Mouse (Mus musculus) myocyte (in vitro differentiated cells): ENCODE measurements around the gene Olfr695. TPM values are rescaled to one million over a fixed set of nuclear protein-coding genes. Genes with fewer than 3 reads are reported as not detected.
"Not testable (repeated sequence)": the region's sequence is repeated elsewhere in the genome, so short reads cannot be mapped to it uniquely, and the experiment has no call there.

Source experiments
- H3K27me3 ChIP-seq: one replicate; pipeline ENCODE4 v1.6.1; 2011; ENCODE audit not compliant: control insufficient read depth, insufficient read depth, insufficient read length
- H3K36me3 ChIP-seq: one replicate; pipeline ENCODE4 v1.6.1; 2011; ENCODE audit not compliant: control insufficient read depth, insufficient read depth
- H3K4me2 ChIP-seq: one replicate; pipeline ENCODE4 v1.6.1; 2011; ENCODE audit warnings: low read depth, control low read depth
- H3K4me3 ChIP-seq: one replicate; pipeline ENCODE4 v1.5.1; 2011; ENCODE audit warnings: mild to moderate bottlenecking, control low read depth, moderate library complexity
- H3K79me2 ChIP-seq: one replicate; pipeline ENCODE4 v1.6.1; 2011; ENCODE audit not compliant: control insufficient read depth, insufficient read depth
- H3ac ChIP-seq: one replicate; pipeline ENCODE4 v1.6.1; 2011; ENCODE audit not compliant: control insufficient read depth, insufficient read length
- CEBPB ChIP-seq: IDR thresholded peaks from 2 replicates; pipeline ENCODE4 v1.6.1; 2011; ENCODE audit warnings: mild to moderate bottlenecking, moderate library complexity; ENCODE audit not compliant: poor library complexity, insufficient read depth, severe bottlenecking
- E2F4 ChIP-seq: IDR thresholded peaks from one replicate; pipeline ENCODE4 v1.6.1; 2011; ENCODE audit warnings: mild to moderate bottlenecking, control low read depth, moderate library complexity; ENCODE audit not compliant: insufficient read depth
- MAX ChIP-seq: IDR thresholded peaks from one replicate; pipeline ENCODE4 v1.6.1; 2011; ENCODE audit warnings: low read depth, mild to moderate bottlenecking, control low read depth
- MYOD1 ChIP-seq, 3 experiments: IDR thresholded peaks; one replicate each; pipeline ENCODE4 v1.6.1; 2011; ENCODE audit warnings: control low read depth in 2 of 3, low read depth in 2 of 3, mild to moderate bottlenecking in 2 of 3, moderate library complexity in 1 of 3; ENCODE audit not compliant: insufficient read length in 2 of 3, control insufficient read depth in 1 of 3
- MYOG ChIP-seq, 3 experiments: IDR thresholded peaks; one replicate each; pipeline ENCODE4 v1.6.1; 2011; ENCODE audit warnings: control low read depth in 2 of 3, low read depth in 2 of 3, mild to moderate bottlenecking in 2 of 3; ENCODE audit not compliant: insufficient read length in 2 of 3, control insufficient read depth in 1 of 3, insufficient read depth in 1 of 3
- POLR2A ChIP-seq: IDR thresholded peaks from one replicate; pipeline ENCODE4 v1.6.1; 2011; ENCODE audit warnings: low read depth, mild to moderate bottlenecking, control low read depth, moderate library complexity; ENCODE audit not compliant: insufficient read length
- POLR2AphosphoS2 ChIP-seq: IDR thresholded peaks from one replicate; pipeline ENCODE4 v1.6.1; 2011; ENCODE audit warnings: low read depth, control low read depth; ENCODE audit not compliant: insufficient read length
- REST ChIP-seq: IDR thresholded peaks from one replicate; pipeline ENCODE4 v1.6.1; 2011; ENCODE audit warnings: mild to moderate bottlenecking, control low read depth, moderate library complexity; ENCODE audit not compliant: insufficient read depth, insufficient read length
- SRF ChIP-seq: IDR thresholded peaks from one replicate; pipeline ENCODE4 v1.6.1; 2011; ENCODE audit warnings: low read depth; ENCODE audit not compliant: control insufficient read depth, insufficient read length
- TCF12 ChIP-seq: IDR thresholded peaks from one replicate; pipeline ENCODE4 v1.6.1; 2011; ENCODE audit warnings: mild to moderate bottlenecking, control low read depth; ENCODE audit not compliant: poor library complexity, insufficient read depth, severe bottlenecking
- TCF3 ChIP-seq: IDR thresholded peaks from one replicate; pipeline ENCODE4 v1.6.1; 2011; ENCODE audit warnings: low read depth, control low read depth; ENCODE audit not compliant: insufficient read length
- USF1 ChIP-seq: IDR thresholded peaks from one replicate; pipeline ENCODE4 v1.6.1; 2011; ENCODE audit warnings: low read depth, mild to moderate bottlenecking, control low read depth, moderate library complexity
- polyA plus RNA-seq: library from polyadenylated mRNA; unstranded; fragments of >200 nt; fragmentation: generic; extraction: Trizol; gene quantifications from one replicate; pipeline ENCODE4 v1.2.1, GENCODE M21; 2012; ENCODE audit warnings: missing spikeins

The Olfr695 gene
- not detected for polyA plus RNA-seq

GRCm38 (mm10) chr7:106716296-106716695, at the start of gene Olfr695:
Gene Olfr695 (minus strand): TSS chr7:106716396.
- Histone ChIP-seq H3K27me3 (no peaks in the 10 kb centered on the region), H3K4me3 (no peak within 1 kb of the TSS), H3K4me2 (no peak within 1 kb of the TSS), H3K79me2 (no peaks in the 10 kb centered on the region), H3K36me3 (no peaks in the 10 kb centered on the region), H3ac (no peak within 1 kb of the TSS)
- TF ChIP-seq TCF3, result no peak
- no peak for TF ChIP-seq POLR2AphosphoS2
- no peak for TF ChIP-seq MAX
- TF ChIP-seq REST, result no peak
- TF ChIP-seq MYOG (IDR thresholded peaks at IDR 0.05; ENCODE audit: control insufficient read depth in 1 of 3, insufficient read depth in 1 of 3, insufficient read length in 2 of 3, low read depth in 2 of 3), result no peak
- no peak for TF ChIP-seq POLR2A
- TF ChIP-seq SRF, result no peak
- no peak for TF ChIP-seq CEBPB
- TF ChIP-seq TCF12, result no peak
- TF ChIP-seq MYOD1 (IDR thresholded peaks at IDR 0.05; ENCODE audit: control insufficient read depth in 1 of 3, insufficient read length in 2 of 3, low read depth in 2 of 3), result no peak
- no peak for TF ChIP-seq E2F4
- TF ChIP-seq USF1, result no peak

DNA sequence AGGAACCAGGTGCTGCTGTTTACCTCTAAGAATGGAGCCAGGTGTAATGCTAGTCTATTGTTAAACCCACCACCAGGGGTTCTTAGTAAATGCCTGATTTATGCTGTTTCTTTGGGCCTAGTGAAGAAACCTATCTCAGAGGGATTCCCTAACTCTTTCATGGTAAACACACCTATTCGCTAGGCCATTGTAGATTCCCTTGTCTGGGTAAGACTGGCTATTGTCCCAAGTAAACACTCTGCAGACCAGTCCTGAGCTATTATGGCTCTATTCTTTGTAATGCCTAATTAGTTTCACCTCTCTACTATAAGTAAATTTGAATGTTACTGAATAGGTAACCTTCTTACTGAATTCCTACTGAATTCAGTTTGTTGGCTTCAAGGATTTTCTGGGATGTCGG, 44.8 kb upstream of the Olfr695 start:
- not testable (repeated sequence) for H3K36me3 ChIP-seq, H3ac ChIP-seq, H3K79me2 ChIP-seq, H3K27me3 ChIP-seq, H3K4me2 ChIP-seq, H3K4me3 ChIP-seq

GRCm38 (mm10) chr7:106758800-106759199, 42.6 kb upstream of the Olfr695 start:
- Histone ChIP-seq H3ac (no peak overlapping the region), H3K4me2 (no peak overlapping the region), H3K36me3 (no peaks in the 10 kb centered on the region), H3K27me3 (no peaks in the 10 kb centered on the region), H3K4me3 (no peak overlapping the region), H3K79me2 (no peaks in the 10 kb centered on the region)
- TF ChIP-seq MYOG (IDR thresholded peaks at IDR 0.05; ENCODE audit: control insufficient read depth in 1 of 3, insufficient read depth in 1 of 3, insufficient read length in 2 of 3, low read depth in 2 of 3) (no peak), E2F4 (no peak), CEBPB (no peak), REST (no peak), POLR2A (no peak), TCF3 (no peak), USF1 (no peak), POLR2AphosphoS2 (no peak), MAX (no peak), SRF (no peak), TCF12 (no peak), MYOD1 (IDR thresholded peaks at IDR 0.05; ENCODE audit: control insufficient read depth in 1 of 3, insufficient read length in 2 of 3, low read depth in 2 of 3) (no peak)

DNA sequence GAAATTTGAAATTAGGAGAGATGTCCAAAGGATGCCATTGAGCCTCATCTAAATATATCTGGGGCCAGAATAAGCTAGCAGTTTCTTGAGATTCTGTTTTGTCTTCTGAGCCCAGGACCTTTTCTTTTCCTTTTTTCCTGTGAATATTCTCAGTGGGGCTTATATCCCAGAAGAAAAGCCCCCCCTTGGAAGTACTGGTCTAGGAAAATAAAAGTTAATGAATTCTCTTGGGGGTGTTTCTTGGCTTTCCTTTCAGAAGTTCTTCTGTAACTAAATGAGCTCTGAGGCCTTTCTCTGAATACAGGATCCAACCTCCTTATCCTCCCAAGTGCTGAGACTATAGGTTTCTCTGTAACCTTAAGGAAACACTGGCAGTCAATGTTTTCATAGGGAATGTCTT, 39.1 kb upstream of the Olfr695 start, which contains the start of gene Olfr698:
Gene Olfr698 (minus strand): TSS at position 101 of the 400 bp plus-strand sequence.
- TF ChIP-seq USF1, result no peak
- TF ChIP-seq MYOD1 (IDR thresholded peaks at IDR 0.05; ENCODE audit: control insufficient read depth in 1 of 3, insufficient read length in 2 of 3, low read depth in 2 of 3), result no peak

GRCm38 (mm10) chr7:106745811-106746210, 29.6 kb upstream of the Olfr695 start:
- H3K36me3 ChIP-seq, result no peaks in the 10 kb centered on the region
- no peak overlapping the region for H3K4me3 ChIP-seq
- H3ac ChIP-seq, result no peak overlapping the region

More for the DNA sequence above, 39.1 kb upstream of the Olfr695 start, which contains the start of gene Olfr698:
- H3K36me3 ChIP-seq, result no peaks in the 10 kb centered on the region
- no peak within 1 kb of the TSS for H3ac ChIP-seq
- no peaks in the 10 kb centered on the region for H3K27me3 ChIP-seq
- H3K4me3 ChIP-seq, result no peak within 1 kb of the TSS
- H3K79me2 ChIP-seq, result no peaks in the 10 kb centered on the region
- H3K4me2 ChIP-seq, result no peak within 1 kb of the TSS

DNA sequence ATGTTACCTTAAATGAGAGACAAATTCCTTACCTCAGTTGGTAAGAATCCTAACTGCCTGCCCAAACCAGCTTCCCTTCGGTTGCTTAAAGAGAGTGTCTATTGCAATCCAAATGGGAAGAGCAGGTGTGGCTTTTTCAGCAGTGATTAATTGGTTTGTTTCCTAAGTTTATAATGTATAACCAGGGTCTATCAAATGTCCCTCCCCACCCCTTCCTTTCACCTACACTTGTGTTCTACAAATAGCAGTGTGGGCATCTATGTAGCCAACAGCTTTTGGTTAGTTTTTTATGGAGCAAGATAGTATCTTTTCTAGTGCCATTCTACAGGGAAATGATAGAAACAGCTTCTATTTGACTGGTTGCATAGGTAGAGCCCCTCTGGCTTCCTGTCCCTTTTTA, 26.1 kb upstream of the Olfr695 start, which contains the start of gene Olfr697:
Gene Olfr697 (minus strand): TSS at position 101 of the 400 bp plus-strand sequence.
- no peaks in the 10 kb centered on the region for H3K36me3 ChIP-seq
- no peaks in the 10 kb centered on the region for H3K27me3 ChIP-seq
- no peaks in the 10 kb centered on the region for H3K79me2 ChIP-seq
- no peak within 1 kb of the TSS for H3K4me3 ChIP-seq
- no peak within 1 kb of the TSS for H3ac ChIP-seq
- no peak within 1 kb of the TSS for H3K4me2 ChIP-seq
- TF ChIP-seq MAX (no peak), POLR2AphosphoS2 (no peak), MYOD1 (IDR thresholded peaks at IDR 0.05; ENCODE audit: control insufficient read depth in 1 of 3, insufficient read length in 2 of 3, low read depth in 2 of 3) (no peak), USF1 (no peak), POLR2A (no peak), E2F4 (no peak), TCF3 (no peak), TCF12 (no peak), SRF (no peak), CEBPB (no peak), REST (no peak), MYOG (IDR thresholded peaks at IDR 0.05; ENCODE audit: control insufficient read depth in 1 of 3, insufficient read depth in 1 of 3, insufficient read length in 2 of 3, low read depth in 2 of 3) (no peak)

More at GRCm38 (mm10) chr7:106745811-106746210, 29.6 kb upstream of the Olfr695 start:
- Histone ChIP-seq H3K4me2 (no peak overlapping the region), H3K79me2 (no peaks in the 10 kb centered on the region), H3K27me3 (no peaks in the 10 kb centered on the region)
- TF ChIP-seq REST, result no peak
- TF ChIP-seq USF1, result no peak
- no peak for TF ChIP-seq E2F4
